Mouse (Mus musculus) hindbrain, embryonic 15.5 days (tissue): ENCODE data around the gene Cldn1. TPM values are rescaled to one million over a fixed set of nuclear protein-coding genes. Genes with fewer than 3 reads are reported as not detected.
A peak's percentile ranks its signal among the peaks of the same experiment; 100 is the strongest.

ENCODE experiments used
- ATAC-seq: fragments of 200-750 bp; cut with Nextera tagmentation; 2 replicates; pipeline ENCODE4 v1.8.0; 2017; ENCODE audit warnings: low read depth, moderate number of reproducible peaks, moderate TSS enrichment; ENCODE audit not compliant: low FRiP score
- H3K27ac ChIP-seq: fragments of 300-500 bp; sonication (generic); replicated peaks from 2 replicates; pipeline ENCODE4 v1.5.1; 2015; ENCODE audit warnings: mild to moderate bottlenecking, inconsistent platforms
- H3K27me3 ChIP-seq: fragments of 300-500 bp; sonication (generic); 2 replicates; pipeline ENCODE4 v1.6.1; 2015; ENCODE audit warnings: control low read depth, inconsistent platforms
- H3K36me3 ChIP-seq: fragments of 300-500 bp; sonication (generic); 2 replicates; pipeline ENCODE4 v1.6.1; 2015; ENCODE audit warnings: control low read depth, inconsistent platforms
- H3K4me1 ChIP-seq: fragments of 300-500 bp; sonication (generic); replicated peaks from 2 replicates; pipeline ENCODE4 v1.6.1; 2015; ENCODE audit warnings: control low read depth, inconsistent platforms
- H3K4me2 ChIP-seq: fragments of 300-500 bp; sonication (generic); 2 replicates; pipeline ENCODE4 v1.6.1; 2015; ENCODE audit warnings: moderate library complexity, mild to moderate bottlenecking, inconsistent platforms
- H3K4me3 ChIP-seq: fragments of 300-500 bp; sonication (generic); 2 replicates; pipeline ENCODE4 v1.5.1; 2015; ENCODE audit warnings: mild to moderate bottlenecking, inconsistent platforms
- H3K9ac ChIP-seq: fragments of 300-500 bp; sonication (generic); 2 replicates; pipeline ENCODE4 v1.6.1; 2015; ENCODE audit warnings: inconsistent platforms
- H3K9me3 ChIP-seq: fragments of 300-500 bp; sonication (generic); 2 replicates; pipeline ENCODE4 v1.6.1; 2016; ENCODE audit warnings: control low read depth, inconsistent platforms
- WGBS: fragments of 180-500 bp; shearing (Covaris S2); methylation state at CpG from one replicate; pipeline ENCODE4 v1.1.7; 2015; 5-methylcytosine and 5-hydroxymethylcytosine counted together
- polyA plus RNA-seq: library from polyadenylated mRNA; unstranded; fragments of >200 nt; fragmentation: Nextera tagmentation; extraction: Ambion mirVana; gene quantifications from 2 replicates; pipeline ENCODE4 v1.2.1, GENCODE M21; 2015

Gene Cldn1
- polyA plus RNA-seq: 6.8 and 8.9 TPM in 2 replicates

DNA sequence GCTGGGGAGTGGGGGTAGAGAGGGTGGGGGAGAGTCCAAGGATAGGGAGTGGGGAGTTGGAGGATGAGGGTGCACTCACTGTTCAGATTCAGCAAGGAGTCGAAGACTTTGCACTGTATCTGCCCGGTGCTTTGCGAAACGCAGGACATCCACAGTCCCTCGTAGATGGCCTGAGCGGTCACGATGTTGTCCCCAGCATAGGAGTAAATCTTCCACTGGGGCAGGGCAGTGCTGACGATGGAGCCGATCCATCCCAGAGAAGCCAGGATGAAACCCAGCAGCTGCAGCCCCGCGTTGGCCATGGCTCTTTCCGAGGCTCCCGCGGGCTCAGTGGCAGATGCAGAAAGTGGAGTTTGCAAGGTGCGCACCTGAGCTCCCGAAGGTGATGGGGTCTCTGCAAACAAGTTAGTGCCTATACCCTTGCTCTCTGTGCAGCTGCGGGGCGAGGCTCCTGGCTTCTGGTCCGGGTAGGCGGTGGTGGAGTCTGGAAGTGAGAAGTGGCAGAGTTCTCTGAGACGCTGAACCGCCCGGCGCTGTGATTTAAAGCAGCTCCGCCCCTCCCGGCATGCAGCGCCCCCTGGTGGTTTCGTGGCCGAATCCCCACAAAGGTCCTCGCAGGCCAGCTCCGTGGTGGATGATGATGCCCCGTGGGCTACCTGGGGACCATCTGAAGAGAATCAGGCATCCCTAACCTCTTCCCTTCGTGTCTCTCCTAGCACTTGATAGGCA lies at the start of gene Cldn1:
Cldn1 (minus strand) TSS at position 517 of the 729 bp plus-strand sequence.
- Histone ChIP-seq H3K9me3 (no peaks in the 10 kb centered on the region), H3K36me3 (no peaks in the 10 kb centered on the region), H3K27ac (no peak within 1 kb of the TSS), H3K4me3 (peak within 1 kb of the TSS; percentile 45), H3K9ac (peak within 1 kb of the TSS; percentile 17; the same call in 1 of the 2 replicates), H3K4me1 (peaks cover 9% of the 10 kb centered on the region; the same call in 1 of the 2 replicates), H3K27me3 (no peaks in the 10 kb centered on the region), H3K4me2 (peak within 1 kb of the TSS; percentile 93)
- peak; percentile 88 for ATAC-seq
- WGBS: 3% methylated on average over 33 of the region's 33 CpGs

DNA sequence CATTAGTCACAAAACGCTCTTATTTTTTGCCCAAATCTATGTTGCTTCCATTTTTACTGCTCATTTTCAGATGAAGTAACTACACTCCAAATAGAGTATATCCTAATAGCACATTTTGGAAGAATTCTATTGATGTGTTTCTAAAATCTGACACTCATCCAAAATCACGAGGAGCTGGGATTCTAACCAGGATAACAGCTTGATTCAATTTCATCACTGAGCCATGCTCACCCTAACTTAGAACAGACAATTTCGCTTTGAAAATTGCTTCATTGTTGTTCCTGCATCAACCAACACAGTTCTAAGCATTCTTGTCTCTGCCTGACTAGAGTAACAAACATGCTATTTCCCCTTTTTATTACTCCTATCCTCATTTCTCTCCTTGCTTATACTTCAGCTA lies 47.0 kb upstream of the Cldn1 start:
- Histone ChIP-seq H3K27me3 (no peaks in the 10 kb centered on the region), H3K36me3 (no peaks in the 10 kb centered on the region), H3K4me1 (no peaks in the 10 kb centered on the region), H3K27ac (no peak overlapping the region), H3K4me3 (no peak overlapping the region), H3K9ac (no peak overlapping the region), H3K9me3 (no peaks in the 10 kb centered on the region), H3K4me2 (no peak overlapping the region)
- no peak for ATAC-seq
- 88% methylated on average over 3 of the region's 3 CpGs for WGBS

DNA sequence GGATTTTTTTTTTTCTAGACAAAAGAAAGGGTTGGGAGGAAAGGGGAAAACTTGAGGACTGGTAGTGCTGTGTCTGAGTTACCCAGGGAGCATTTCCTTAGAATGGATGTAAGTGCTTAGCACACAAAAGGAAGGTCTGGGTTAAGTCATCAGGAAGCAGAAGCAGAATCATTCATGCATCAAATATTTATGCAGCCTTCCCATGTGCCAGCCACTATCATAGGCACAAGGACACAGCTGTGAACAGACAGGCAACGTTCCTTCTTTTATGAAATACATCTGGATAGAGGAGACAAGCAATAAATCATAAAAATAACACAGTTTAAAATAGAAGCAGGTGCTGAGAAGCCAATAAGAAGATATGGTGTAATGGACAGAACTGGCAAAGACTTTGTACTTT lies 32.4 kb upstream of the Cldn1 start:
- H3K4me3 ChIP-seq: no peak overlapping the region
- H3K9me3 ChIP-seq: no peaks in the 10 kb centered on the region
- H3K9ac ChIP-seq: no peak overlapping the region
- H3K4me1 ChIP-seq: no peaks in the 10 kb centered on the region
- no peak overlapping the region for H3K4me2 ChIP-seq
- no peak for ATAC-seq
- no peak overlapping the region for H3K27ac ChIP-seq
- no peaks in the 10 kb centered on the region for H3K27me3 ChIP-seq
- 24% methylated on average over 1 of the region's 1 CpGs for WGBS
- no peaks in the 10 kb centered on the region for H3K36me3 ChIP-seq

DNA sequence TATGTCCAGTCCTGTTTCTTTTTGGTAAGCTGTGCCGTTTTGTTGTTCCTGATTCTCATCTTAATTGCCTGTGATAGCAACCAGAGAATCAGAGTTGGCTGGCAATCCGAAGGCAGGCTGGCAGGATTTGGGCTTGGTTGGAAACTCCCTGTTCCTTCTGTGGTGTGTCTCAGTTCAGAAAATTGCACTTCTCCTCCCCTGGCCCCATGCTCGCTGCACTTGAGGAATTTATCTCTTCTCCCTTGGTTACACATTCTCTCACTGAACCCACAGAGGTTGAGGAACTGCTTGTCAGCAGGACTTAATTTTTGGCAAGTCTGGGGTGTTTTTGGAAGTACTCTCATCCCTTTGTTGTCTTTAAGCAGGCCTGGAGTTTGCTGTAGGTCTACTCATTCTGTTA lies 29.3 kb upstream of the Cldn1 start:
- H3K36me3 ChIP-seq: no peaks in the 10 kb centered on the region
- H3K4me1 ChIP-seq: no peaks in the 10 kb centered on the region
- no peak overlapping the region for H3K27ac ChIP-seq
- H3K27me3 ChIP-seq: no peaks in the 10 kb centered on the region
- peak; percentile 19; the same call in 1 of the 2 replicates for ATAC-seq
- WGBS: 60% methylated on average over 3 of the region's 3 CpGs
- H3K9me3 ChIP-seq: no peaks in the 10 kb centered on the region
- no peak overlapping the region for H3K4me3 ChIP-seq
- H3K4me2 ChIP-seq: no peak overlapping the region
- H3K9ac ChIP-seq: no peak overlapping the region

DNA sequence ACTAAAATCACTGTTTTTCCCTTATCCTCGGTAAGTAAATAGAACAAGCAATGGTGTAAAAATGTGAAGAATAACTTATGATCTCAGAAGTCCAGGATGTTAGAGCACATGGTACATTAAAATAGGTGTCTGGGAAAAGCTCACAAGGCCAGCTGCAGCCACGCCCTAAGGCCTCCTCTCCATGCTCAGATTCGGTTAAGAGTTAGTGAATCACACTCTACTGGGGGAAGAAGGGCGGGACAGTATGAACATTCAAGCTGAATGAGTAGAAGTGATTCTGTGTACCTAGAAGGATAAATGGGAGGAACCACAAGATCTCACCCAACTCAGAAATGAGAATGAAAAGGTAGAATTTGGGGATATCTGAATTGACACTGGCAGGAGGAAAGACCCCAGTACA lies 28.9 kb upstream of the Cldn1 start:
- Histone ChIP-seq H3K4me3 (no peak overlapping the region), H3K4me1 (no peaks in the 10 kb centered on the region), H3K4me2 (no peak overlapping the region), H3K36me3 (no peaks in the 10 kb centered on the region), H3K27ac (no peak overlapping the region), H3K27me3 (no peaks in the 10 kb centered on the region), H3K9me3 (no peaks in the 10 kb centered on the region), H3K9ac (no peak overlapping the region)
- WGBS: 85% methylated on average over 4 of the region's 4 CpGs
- ATAC-seq: no peak

DNA sequence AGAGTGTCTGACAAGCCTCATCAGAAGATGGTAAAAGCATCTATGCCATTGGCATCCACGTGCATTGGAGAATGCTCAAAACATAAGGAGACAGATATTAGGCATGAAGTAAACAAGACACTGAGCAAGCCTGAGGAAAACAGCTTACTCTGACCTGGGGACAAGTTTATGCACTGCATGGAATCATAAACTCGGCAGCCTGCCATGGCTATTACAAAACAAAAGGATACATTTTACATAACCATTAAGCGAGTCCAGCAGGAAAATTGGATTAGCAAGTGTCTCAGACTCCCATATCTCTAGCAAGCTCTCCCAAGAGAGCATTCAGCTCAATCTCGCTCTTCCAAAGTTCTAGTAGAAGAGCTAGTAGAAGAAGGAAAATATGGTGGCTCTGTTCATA lies 19.3 kb upstream of the Cldn1 start:
- H3K4me1 ChIP-seq: no peaks in the 10 kb centered on the region
- H3K9me3 ChIP-seq: no peaks in the 10 kb centered on the region
- no peaks in the 10 kb centered on the region for H3K36me3 ChIP-seq
- no peak overlapping the region for H3K4me3 ChIP-seq
- H3K27me3 ChIP-seq: no peaks in the 10 kb centered on the region
- WGBS: 66% methylated on average over 4 of the region's 4 CpGs
- H3K9ac ChIP-seq: no peak overlapping the region
- ATAC-seq: no peak
- H3K4me2 ChIP-seq: no peak overlapping the region
- no peak overlapping the region for H3K27ac ChIP-seq

DNA sequence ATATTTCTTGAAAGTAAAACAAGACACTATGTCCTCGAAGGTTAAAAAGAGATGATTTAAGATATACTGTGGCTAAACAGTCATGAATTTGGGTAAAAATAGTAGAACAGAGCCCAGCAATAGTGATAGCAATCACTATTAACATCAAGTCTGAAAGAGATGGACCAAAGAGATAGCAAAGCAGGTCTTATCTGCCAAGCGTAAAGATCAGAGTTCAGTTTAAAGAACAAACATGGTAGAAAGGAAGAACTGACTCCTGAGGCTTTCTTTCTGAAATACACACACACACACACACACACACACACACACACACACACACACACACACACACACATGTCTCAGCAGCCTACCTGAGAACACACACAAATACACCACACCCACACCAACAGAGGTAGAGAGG lies 14.5 kb upstream of the Cldn1 start:
- WGBS: 94% methylated on average over 2 of the region's 2 CpGs
- no peak for ATAC-seq
- Histone ChIP-seq H3K4me1 (no peaks in the 10 kb centered on the region), H3K4me2 (no peak overlapping the region), H3K9me3 (no peaks in the 10 kb centered on the region), H3K27me3 (no peaks in the 10 kb centered on the region), H3K4me3 (no peak overlapping the region), H3K9ac (no peak overlapping the region), H3K27ac (no peak overlapping the region), H3K36me3 (no peaks in the 10 kb centered on the region)

DNA sequence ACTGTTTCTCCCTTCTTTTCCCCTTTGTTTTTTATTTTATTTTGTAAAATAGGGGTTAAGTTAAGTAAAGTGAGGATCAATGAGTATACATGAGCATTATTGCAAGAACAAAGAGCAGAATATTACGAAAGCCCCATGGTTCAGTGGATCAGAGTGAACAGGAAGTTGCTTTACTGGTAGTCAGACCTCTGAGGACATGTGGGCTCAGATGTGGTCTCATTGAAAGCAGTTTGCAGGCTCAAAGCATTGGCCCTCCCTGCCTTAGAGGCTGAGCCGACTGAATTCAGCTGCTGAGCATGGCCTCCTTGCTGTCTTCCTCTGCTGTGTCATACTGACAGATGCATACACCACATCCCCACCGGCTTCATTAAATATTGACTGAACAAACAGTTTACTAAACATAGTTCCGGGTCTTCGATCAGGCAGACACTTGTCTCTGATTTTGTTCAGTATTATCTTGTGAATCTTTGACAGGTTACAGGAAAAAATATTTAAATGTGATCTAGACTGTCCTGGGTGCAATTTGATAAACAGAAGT lies 12.5 kb upstream of the Cldn1 start:
- no peaks in the 10 kb centered on the region for H3K4me1 ChIP-seq
- no peaks in the 10 kb centered on the region for H3K36me3 ChIP-seq
- H3K9ac ChIP-seq: no peak overlapping the region
- H3K4me2 ChIP-seq: no peak overlapping the region
- ATAC-seq: no peak
- no peak overlapping the region for H3K4me3 ChIP-seq
- H3K27me3 ChIP-seq: no peaks in the 10 kb centered on the region
- no peak overlapping the region for H3K27ac ChIP-seq
- H3K9me3 ChIP-seq: no peaks in the 10 kb centered on the region
- 78% methylated on average over 5 of the region's 5 CpGs for WGBS

DNA sequence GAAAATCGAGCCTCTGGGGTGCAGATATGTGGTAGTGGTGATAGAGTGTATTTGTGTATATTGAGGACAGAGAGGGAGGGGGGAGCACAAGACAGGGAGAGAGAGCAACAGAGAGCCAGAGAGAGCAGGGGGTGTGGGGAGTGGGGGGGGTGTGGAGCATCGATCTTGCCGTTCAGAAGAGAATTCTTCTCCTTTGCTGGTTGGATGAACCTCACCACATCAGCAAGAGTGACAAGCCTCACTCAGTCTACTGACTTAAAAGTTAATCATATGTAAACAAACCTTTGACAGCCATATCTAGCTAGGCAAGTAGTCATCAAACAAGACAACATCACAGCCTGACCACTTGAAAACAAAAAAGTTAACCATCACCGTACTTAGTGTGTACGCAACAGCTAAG lies 5.5 kb upstream of the Cldn1 start:
- 80% methylated on average over 5 of the region's 5 CpGs for WGBS
- peaks cover under 1% of the 10 kb centered on the region; the same call in 1 of the 2 replicates for H3K4me1 ChIP-seq
- no peak overlapping the region for H3K27ac ChIP-seq
- H3K27me3 ChIP-seq: no peaks in the 10 kb centered on the region
- ATAC-seq: no peak
- no peaks in the 10 kb centered on the region for H3K36me3 ChIP-seq
- no peak overlapping the region for H3K4me2 ChIP-seq
- no peaks in the 10 kb centered on the region for H3K9me3 ChIP-seq
- H3K9ac ChIP-seq: no peak overlapping the region
- no peak overlapping the region for H3K4me3 ChIP-seq

DNA sequence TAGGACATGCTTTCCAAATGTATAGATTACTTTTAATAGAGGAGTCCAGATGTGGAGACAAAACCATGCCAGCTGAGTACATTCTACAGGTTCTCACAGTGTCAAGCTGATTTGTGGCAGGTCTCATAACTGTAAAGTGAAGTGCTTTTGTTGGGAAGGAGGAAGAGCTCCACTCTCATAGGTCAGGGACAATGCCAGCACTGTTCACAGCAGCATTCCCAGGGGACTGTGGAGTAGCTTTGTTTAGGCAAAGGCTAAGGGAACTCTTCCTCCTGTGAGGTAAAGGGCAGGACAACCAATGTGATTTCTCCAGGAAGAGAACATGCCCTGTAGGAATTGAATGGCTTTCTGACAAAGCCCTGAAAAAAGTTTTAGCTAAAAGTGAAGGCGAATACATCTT lies 1.5 kb downstream of the Cldn1 start:
- H3K4me2 ChIP-seq: peak overlapping the region; percentile 11; the same call in 1 of the 2 replicates
- no peaks in the 10 kb centered on the region for H3K9me3 ChIP-seq
- no peaks in the 10 kb centered on the region for H3K36me3 ChIP-seq
- no peak for ATAC-seq
- 93% methylated on average over 1 of the region's 1 CpGs for WGBS
- H3K4me3 ChIP-seq: no peak overlapping the region
- no peak overlapping the region for H3K9ac ChIP-seq
- no peak overlapping the region for H3K27ac ChIP-seq
- no peaks in the 10 kb centered on the region for H3K27me3 ChIP-seq
- H3K4me1 ChIP-seq: peaks cover 9% of the 10 kb centered on the region; the same call in 1 of the 2 replicates

DNA sequence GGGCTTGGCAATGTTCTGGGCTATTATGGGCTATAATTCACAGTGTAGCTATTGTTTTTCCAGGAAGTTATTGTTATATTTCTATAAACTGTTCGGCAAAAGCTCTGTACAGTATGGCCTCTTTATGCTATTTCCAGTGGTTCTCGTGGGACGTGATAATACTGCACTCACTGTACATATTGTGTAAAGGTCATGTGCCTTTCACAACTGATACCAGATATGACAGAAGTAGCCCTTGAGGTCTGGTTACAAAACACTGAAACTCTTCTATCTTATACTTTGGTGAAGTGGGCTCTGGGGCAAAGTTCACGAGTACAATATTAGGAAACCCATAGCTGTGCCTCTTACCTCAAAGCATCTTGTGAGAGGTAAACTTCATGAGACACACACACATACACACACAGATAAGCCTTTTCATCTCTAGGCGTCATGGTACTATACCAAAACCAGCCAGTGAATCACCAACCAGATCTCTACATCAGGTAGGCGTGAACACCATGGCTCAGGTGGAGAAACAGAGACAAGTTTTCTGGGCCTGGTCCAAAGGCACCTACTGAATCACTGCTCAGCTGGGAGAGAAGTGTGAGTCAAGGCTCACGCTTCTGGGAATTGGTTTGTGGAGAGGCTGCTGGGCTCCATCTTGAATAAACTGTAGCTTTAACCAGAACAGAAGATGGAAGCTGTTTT lies 2.5 kb downstream of the Cldn1 start:
- WGBS: 92% methylated on average over 7 of the region's 7 CpGs
- no peak for ATAC-seq

DNA sequence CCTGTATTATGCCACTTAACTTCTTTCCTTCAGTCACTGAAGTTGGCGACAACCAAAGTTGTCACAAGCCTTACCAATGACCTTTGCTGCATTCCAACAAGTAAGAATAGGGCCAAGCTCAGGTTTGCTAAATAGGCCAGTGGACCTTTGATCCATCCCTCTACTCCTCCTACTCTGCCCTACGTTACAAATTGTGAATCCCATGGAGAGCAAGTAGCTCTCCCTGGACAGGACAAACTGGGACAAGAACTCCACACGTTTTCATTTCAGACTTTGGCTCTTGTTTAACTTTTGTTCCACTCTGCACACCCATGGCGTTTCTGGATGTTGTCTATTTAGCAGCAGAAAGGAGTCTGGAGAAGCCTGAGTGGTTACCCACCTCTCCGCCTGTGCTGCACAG lies 3.5 kb downstream of the Cldn1 start:
- no peaks in the 10 kb centered on the region for H3K9me3 ChIP-seq
- H3K9ac ChIP-seq: no peak overlapping the region
- H3K4me3 ChIP-seq: no peak overlapping the region
- WGBS: 67% methylated on average over 5 of the region's 5 CpGs
- H3K27ac ChIP-seq: no peak overlapping the region
- H3K4me1 ChIP-seq: peaks cover 9% of the 10 kb centered on the region; the same call in 1 of the 2 replicates
- H3K27me3 ChIP-seq: no peaks in the 10 kb centered on the region
- no peaks in the 10 kb centered on the region for H3K36me3 ChIP-seq
- no peak for ATAC-seq
- H3K4me2 ChIP-seq: no peak overlapping the region

More for the DNA sequence above, 2.5 kb downstream of the Cldn1 start:
- Histone ChIP-seq H3K4me1 (peaks cover 9% of the 10 kb centered on the region; the same call in 1 of the 2 replicates), H3K27ac (no peak overlapping the region), H3K27me3 (no peaks in the 10 kb centered on the region), H3K4me2 (no peak overlapping the region), H3K36me3 (no peaks in the 10 kb centered on the region), H3K9ac (no peak overlapping the region), H3K9me3 (no peaks in the 10 kb centered on the region), H3K4me3 (no peak overlapping the region)
